Mouse (Mus musculus) neural tube, embryonic 11.5 days (tissue): ENCODE measurements at regions not wholly inside any gene's neighbourhood (a gene's known extent, or its start where the extent isn't known, plus 50 kb on each side); places are given as distances from the start of the nearest gene placed in this dataset.
A peak's percentile ranks its signal among the peaks of the same experiment; 100 is the strongest.

Source experiments
- ATAC-seq: fragments of 200-750 bp; cut with Nextera tagmentation; 2 replicates; pipeline ENCODE4 v1.8.0; 2017; ENCODE audit warnings: moderate number of reproducible peaks, mild to moderate bottlenecking, moderate TSS enrichment, moderate library complexity; ENCODE audit not compliant: insufficient read depth, low FRiP score, low TSS enrichment
- DNase-seq: peaks from one replicate; pipeline ENCODE4 v3.0.0-alpha.2; 2015; ENCODE audit warnings: low spot score
- H3K27ac ChIP-seq: fragments of 300-500 bp; sonication (generic); 2 replicates; pipeline ENCODE4 v1.5.1; 2014; ENCODE audit warnings: low read depth, mild to moderate bottlenecking, low read length
- H3K27me3 ChIP-seq: fragments of 300-500 bp; sonication (generic); 2 replicates; pipeline ENCODE4 v1.6.1; 2014; ENCODE audit warnings: mild to moderate bottlenecking, low read length, mixed read lengths; ENCODE audit not compliant: control insufficient read depth, insufficient read depth
- H3K36me3 ChIP-seq: fragments of 300-500 bp; sonication (generic); 2 replicates; pipeline ENCODE4 v1.6.1; 2014; ENCODE audit warnings: mild to moderate bottlenecking, low read length, moderate library complexity, mixed read lengths; ENCODE audit not compliant: control insufficient read depth, insufficient read depth
- H3K4me1 ChIP-seq: fragments of 300-500 bp; sonication (generic); 2 replicates; pipeline ENCODE4 v1.6.1; 2014; ENCODE audit warnings: low read length, mixed read lengths; ENCODE audit not compliant: control insufficient read depth, insufficient read depth
- H3K4me2 ChIP-seq: fragments of 300-500 bp; sonication (generic); 2 replicates; pipeline ENCODE4 v1.6.1; 2014; ENCODE audit warnings: low read depth, mild to moderate bottlenecking, moderate library complexity
- H3K4me3 ChIP-seq: fragments of 300-500 bp; sonication (generic); 2 replicates; pipeline ENCODE4 v1.5.1; 2014; ENCODE audit warnings: low read depth, low read length
- H3K9ac ChIP-seq: fragments of 300-500 bp; sonication (generic); 2 replicates; pipeline ENCODE4 v1.6.1; 2014; ENCODE audit warnings: mild to moderate bottlenecking, low read length
- H3K9me3 ChIP-seq: fragments of 300-500 bp; sonication (generic); 2 replicates; pipeline ENCODE4 v1.6.1; 2016; ENCODE audit warnings: low read length; ENCODE audit not compliant: control insufficient read depth
- WGBS: fragments of 180-500 bp; shearing (Covaris S2); extraction: QIAGEN DNeasy Blood & Tissue Kit; methylation state at CpG from one replicate; pipeline ENCODE4 v1.1.7; 2014; 5-methylcytosine and 5-hydroxymethylcytosine counted together

DNA sequence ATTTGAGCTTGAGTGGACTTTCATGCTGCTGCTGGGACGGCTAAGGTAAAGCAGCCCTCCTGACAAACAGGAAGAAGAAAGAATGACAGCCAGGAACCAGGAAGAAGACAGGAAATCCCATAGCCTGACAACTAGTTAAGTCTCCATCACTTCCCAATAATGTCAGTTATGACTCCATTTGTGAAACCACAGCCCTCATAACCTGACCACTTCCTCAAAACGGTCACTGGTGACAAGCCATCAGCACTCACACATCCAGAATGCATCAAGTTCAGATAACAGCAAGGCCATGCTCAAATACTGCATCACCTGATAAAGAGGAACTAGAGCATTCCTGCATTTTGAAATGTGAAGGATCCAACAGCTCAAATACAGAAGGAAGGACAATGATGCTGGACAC, 288.3 kb downstream of the Zfp706 start:
- DNase-seq: no peak
- Histone ChIP-seq H3K9ac (no peak overlapping the region), H3K4me1 (no peaks in the 10 kb centered on the region), H3K27me3 (no peaks in the 10 kb centered on the region), H3K4me2 (no peak overlapping the region), H3K36me3 (no peaks in the 10 kb centered on the region), H3K9me3 (no peaks in the 10 kb centered on the region), H3K27ac (no peak overlapping the region), H3K4me3 (no peak overlapping the region)
- 79% methylated on average over 2 of the region's 2 CpGs for WGBS
- ATAC-seq: no peak

DNA sequence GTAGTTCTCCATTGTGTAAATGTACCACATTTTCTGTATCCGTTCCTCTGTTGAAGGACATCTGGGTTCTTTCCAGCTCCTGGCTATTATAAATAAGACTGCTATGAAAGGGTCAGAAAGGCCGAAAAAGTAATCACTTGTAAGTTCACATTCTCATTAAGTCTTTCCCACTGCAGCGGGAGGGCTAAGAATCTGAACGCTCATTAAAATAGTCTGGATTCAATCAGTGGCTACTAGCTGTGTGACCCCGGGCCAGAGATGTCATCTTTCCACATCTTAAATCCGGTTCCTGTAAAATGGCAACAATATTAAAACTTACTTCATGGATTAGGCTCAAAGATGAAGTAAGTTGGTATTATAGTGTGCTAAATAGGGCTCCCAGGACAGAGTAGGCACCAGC, 289.7 kb downstream of the Zfp706 start:
- Histone ChIP-seq H3K9ac (no peak overlapping the region), H3K4me1 (no peaks in the 10 kb centered on the region), H3K9me3 (no peaks in the 10 kb centered on the region), H3K4me2 (no peak overlapping the region), H3K36me3 (no peaks in the 10 kb centered on the region), H3K27me3 (no peaks in the 10 kb centered on the region), H3K4me3 (no peak overlapping the region), H3K27ac (no peak overlapping the region)
- DNase-seq (no peak), ATAC-seq (no peak)
- WGBS: 74% methylated on average over 6 of the region's 6 CpGs

DNA sequence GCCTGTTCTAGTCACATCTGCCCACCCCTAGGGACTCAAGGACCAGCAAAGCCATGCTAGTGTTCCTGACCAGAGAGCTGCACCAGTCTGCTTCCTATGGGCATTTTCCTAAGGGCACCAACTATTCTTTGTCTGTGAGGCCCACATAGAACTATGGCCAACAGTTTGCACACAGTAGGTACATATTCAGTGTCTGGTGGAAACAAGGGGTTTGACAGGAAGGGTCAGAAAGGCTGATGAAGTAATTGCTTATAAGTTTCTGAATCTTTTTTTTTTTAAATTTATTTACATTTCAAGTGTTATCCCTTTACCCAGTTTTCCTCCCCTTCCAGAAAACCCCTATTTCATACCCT, 290.9 kb downstream of the Zfp706 start:
- H3K27me3 ChIP-seq: no peaks in the 10 kb centered on the region
- H3K36me3 ChIP-seq: no peaks in the 10 kb centered on the region
- H3K9ac ChIP-seq: peak overlapping the region; percentile 39; the same call in 1 of the 2 replicates
- H3K4me1 ChIP-seq: no peaks in the 10 kb centered on the region
- no peaks in the 10 kb centered on the region for H3K9me3 ChIP-seq
- H3K27ac ChIP-seq: no peak overlapping the region
- no peak overlapping the region for H3K4me3 ChIP-seq
- ATAC-seq (no peak), DNase-seq (no peak)
- H3K4me2 ChIP-seq: no peak overlapping the region; the same call in 1 of the 2 replicates

DNA sequence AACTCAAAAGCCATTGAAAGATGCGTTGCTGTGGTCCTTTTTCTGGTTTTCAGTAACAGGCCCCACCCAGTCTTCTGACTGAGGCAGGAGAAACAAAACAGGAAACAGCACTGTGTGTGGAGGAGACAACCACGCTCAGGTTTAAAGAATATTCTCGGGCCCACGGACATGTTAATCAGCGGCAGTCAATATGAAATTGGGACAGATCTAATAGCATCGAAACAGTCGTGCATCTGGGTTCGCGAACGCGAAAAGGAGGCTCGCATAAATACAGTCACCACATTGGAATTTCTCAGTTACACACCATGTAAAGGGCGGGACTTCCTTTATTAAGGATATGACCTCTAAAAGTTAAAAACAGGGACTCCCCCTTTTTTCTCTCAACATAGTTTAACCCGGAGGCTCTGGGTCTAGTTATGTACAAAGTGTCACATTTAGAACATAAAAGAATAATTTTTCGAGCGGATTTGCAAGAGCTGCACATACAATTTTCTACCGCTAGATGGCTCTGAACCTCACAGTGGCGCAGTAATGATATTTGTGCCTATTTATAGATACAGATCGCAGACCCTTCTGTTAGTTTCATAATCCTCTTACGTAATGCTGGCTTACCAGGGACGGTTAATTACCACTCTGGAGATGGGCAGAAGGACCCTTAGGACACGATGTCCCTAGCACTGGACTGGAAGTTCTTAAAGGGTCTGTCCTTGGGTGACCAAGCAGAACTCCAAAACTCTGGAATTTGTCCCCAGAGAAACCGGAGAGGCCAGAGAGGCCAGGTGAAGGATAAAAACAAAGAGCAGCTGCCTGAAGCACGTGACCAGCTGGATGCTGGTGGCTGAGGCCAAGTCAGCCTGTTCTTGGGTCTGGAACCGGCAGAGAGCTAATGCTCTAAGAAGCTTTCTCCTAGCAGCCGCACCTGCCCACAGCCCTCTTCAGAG, 291.6 kb downstream of the Zfp706 start:
- peak overlapping the region; percentile 39; the same call in 1 of the 2 replicates for H3K9ac ChIP-seq
- H3K4me3 ChIP-seq: no peak overlapping the region
- H3K27ac ChIP-seq: no peak overlapping the region
- no peaks in the 10 kb centered on the region for H3K4me1 ChIP-seq
- 26% methylated on average over 26 of the region's 26 CpGs for WGBS
- DNase-seq (peak; percentile 62), ATAC-seq (peak; percentile 71)
- no peaks in the 10 kb centered on the region for H3K9me3 ChIP-seq
- H3K36me3 ChIP-seq: no peaks in the 10 kb centered on the region
- H3K27me3 ChIP-seq: no peaks in the 10 kb centered on the region
- H3K4me2 ChIP-seq: peak overlapping the region; percentile 23

DNA sequence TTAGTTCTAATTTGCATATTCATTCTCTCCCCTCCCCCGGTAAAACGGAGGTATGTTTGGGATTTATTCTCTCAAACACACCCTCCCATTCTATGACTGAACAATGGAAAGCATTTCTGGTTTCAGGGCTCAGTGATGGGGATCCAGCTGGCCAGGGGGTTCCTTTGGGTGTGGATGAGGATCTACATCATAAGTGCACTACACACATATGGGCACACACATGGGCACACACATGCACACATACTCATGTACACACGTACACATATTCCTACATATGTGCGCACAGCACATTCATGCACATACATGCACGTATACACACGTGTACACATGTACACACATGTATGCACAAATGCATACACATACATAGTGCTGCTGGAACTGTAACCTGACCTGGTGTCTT, 292.4 kb downstream of the Zfp706 start:
- no peaks in the 10 kb centered on the region for H3K36me3 ChIP-seq
- no peak overlapping the region for H3K4me2 ChIP-seq
- 91% methylated on average over 6 of the region's 6 CpGs for WGBS
- H3K9ac ChIP-seq: no peak overlapping the region
- no peak overlapping the region for H3K4me3 ChIP-seq
- H3K9me3 ChIP-seq: no peaks in the 10 kb centered on the region
- no peaks in the 10 kb centered on the region for H3K4me1 ChIP-seq
- no peak for DNase-seq
- no peaks in the 10 kb centered on the region for H3K27me3 ChIP-seq
- no peak overlapping the region for H3K27ac ChIP-seq
- ATAC-seq: no peak

DNA sequence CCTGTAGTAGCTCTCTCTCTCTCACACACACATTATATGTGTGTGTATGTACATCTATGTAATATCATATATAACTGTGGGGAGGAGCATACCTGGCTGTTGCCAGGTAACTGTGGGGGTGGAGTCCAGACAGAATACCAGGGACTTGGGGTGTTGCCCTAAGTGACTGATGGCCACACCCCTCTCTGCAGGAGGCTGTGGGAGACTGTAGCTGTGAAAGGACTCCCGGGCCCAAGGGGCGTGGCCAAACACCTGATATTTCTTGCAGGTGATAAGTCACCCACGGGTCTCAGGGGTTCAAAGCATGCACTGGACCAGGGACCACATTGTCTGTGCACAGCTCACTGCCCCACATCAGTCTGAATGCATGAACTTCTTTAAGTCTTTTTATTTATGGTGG, 297.8 kb downstream of the Zfp706 start:
- no peak overlapping the region for H3K27ac ChIP-seq
- H3K4me2 ChIP-seq: no peak overlapping the region
- no peak overlapping the region for H3K9ac ChIP-seq
- WGBS: 72% methylated on average over 3 of the region's 3 CpGs
- H3K4me3 ChIP-seq: no peak overlapping the region
- no peaks in the 10 kb centered on the region for H3K27me3 ChIP-seq
- DNase-seq: no peak
- ATAC-seq: no peak
- no peaks in the 10 kb centered on the region for H3K9me3 ChIP-seq
- H3K4me1 ChIP-seq: no peaks in the 10 kb centered on the region
- H3K36me3 ChIP-seq: no peaks in the 10 kb centered on the region

DNA sequence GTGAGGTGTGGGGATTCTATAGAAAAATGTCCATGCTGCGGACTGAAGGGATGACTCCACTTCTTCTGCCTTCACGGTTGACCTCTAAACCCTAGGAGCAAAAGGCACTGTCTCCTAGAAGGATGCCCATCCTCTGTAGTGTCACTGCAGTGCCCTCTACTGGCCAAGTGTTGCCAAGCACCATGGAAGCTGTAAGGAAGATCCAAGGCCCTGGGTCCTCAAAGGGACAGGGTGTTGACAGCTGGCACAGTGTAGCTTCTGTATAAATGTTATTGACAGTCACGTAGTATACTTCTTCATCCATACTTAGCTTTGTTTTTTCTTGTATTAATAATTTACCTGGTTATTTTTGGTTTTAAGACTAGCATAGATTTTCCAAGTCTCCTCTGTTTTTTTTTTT, 299.1 kb downstream of the Zfp706 start:
- ATAC-seq: no peak; the same call in 1 of the 2 replicates
- no peak overlapping the region for H3K27ac ChIP-seq
- H3K4me2 ChIP-seq: no peak overlapping the region
- DNase-seq: peak; percentile 83
- no peaks in the 10 kb centered on the region for H3K27me3 ChIP-seq
- H3K9me3 ChIP-seq: no peaks in the 10 kb centered on the region
- H3K36me3 ChIP-seq: no peaks in the 10 kb centered on the region
- no peak overlapping the region for H3K4me3 ChIP-seq
- 23% methylated on average over 3 of the region's 3 CpGs for WGBS
- H3K9ac ChIP-seq: no peak overlapping the region
- no peaks in the 10 kb centered on the region for H3K4me1 ChIP-seq

DNA sequence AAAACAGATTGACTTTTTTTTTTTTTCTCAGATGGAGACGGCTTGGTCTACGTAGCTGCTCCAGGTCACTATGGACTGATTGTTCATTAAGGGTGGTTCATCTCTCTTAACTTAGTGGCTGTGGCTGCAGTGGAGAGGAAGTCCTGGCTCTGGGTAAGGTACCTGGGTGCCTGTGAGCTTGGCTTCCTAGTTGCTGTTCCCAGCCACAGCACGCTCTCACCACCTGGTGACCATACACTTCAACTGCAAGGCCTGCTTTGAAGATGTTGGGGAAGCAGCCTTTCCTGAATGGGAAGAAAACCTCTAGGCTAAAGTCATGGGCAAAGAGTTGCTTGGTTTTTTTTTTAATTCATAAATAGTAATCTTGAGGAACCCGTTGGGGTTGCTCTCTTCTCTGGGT, 301.6 kb downstream of the Zfp706 start:
- no peak overlapping the region for H3K4me2 ChIP-seq
- 20% methylated on average over 4 of the region's 4 CpGs for WGBS
- H3K9ac ChIP-seq: no peak overlapping the region
- no peak overlapping the region for H3K4me3 ChIP-seq
- ATAC-seq (no peak), DNase-seq (peak; percentile 39)
- no peaks in the 10 kb centered on the region for H3K9me3 ChIP-seq
- H3K36me3 ChIP-seq: no peaks in the 10 kb centered on the region
- H3K27me3 ChIP-seq: no peaks in the 10 kb centered on the region
- no peaks in the 10 kb centered on the region for H3K4me1 ChIP-seq
- no peak overlapping the region for H3K27ac ChIP-seq

DNA sequence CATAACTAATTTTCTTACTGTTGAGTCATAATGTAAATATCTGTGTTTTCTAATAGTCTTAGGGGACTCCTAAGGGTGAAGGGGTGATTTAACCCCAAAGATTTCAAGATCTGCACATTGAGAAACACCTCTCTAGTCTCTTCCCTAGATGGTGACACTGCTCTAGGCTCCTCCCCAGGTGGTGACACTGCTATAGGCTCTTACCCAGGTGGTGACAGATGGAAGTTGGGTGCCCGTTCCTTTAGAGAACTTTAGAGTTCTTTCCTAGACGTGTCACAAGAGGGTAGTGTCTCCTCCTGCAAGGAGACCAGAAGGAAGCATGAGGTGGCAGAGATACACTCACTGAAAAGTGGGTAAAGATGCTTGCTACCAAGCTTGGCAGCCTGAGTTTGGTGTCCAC, 302.2 kb downstream of the Zfp706 start:
- Histone ChIP-seq H3K4me1 (no peaks in the 10 kb centered on the region), H3K4me2 (no peak overlapping the region), H3K27ac (no peak overlapping the region), H3K27me3 (no peaks in the 10 kb centered on the region), H3K4me3 (no peak overlapping the region), H3K9ac (no peak overlapping the region), H3K9me3 (no peaks in the 10 kb centered on the region), H3K36me3 (no peaks in the 10 kb centered on the region)
- 41% methylated on average over 2 of the region's 2 CpGs for WGBS
- DNase-seq (no peak), ATAC-seq (no peak)
